Mouse (Mus musculus) c-Kit-positive CD71-positive TER-119-positive erythroid progenitor cells, embryonic 14.5 days (primary cell): ENCODE data around the gene Sbno2.

ENCODE experiments used
- DNase-seq: peaks from one replicate; pipeline ENCODE4 v3.0.0-alpha.2; 2013; ENCODE audit warnings: low spot score

The Sbno2 gene

GRCm38 (mm10) chr10:80123932-80124562 is 18.7 kb upstream of the Sbno2 start:
- DNase-seq = peak; percentile 71

GRCm38 (mm10) chr10:80121639-80122038 is 16.3 kb upstream of the Sbno2 start:
- DNase-seq = no peak

- no peak for DNase-seq
Measured at GRCm38 (mm10) chr10:80120146-80120545, 14.8 kb upstream of the Sbno2 start.

- no peak for DNase-seq
Measured at GRCm38 (mm10) chr10:80118552-80118951, 13.2 kb upstream of the Sbno2 start.

GRCm38 (mm10) chr10:80117736-80118135 is 12.4 kb upstream of the Sbno2 start:
- DNase-seq = no peak

- DNase-seq = peak; percentile 77
Measured at GRCm38 (mm10) chr10:80116927-80117691, 11.7 kb upstream of the Sbno2 start.

GRCm38 (mm10) chr10:80116563-80116926 is 11.2 kb upstream of the Sbno2 start:
- no peak for DNase-seq

- DNase-seq = no peak
Measured at GRCm38 (mm10) chr10:80115944-80116335, 10.6 kb upstream of the Sbno2 start.

- DNase-seq = peak; percentile 100
Measured at GRCm38 (mm10) chr10:80115290-80115943, 10.0 kb upstream of the Sbno2 start, which contains the start of gene Stk11. Gene Stk11, plus strand, starts transcription at chr10:80115803.

- DNase-seq = peak; percentile 94
Measured at GRCm38 (mm10) chr10:80114341-80115284, 9.2 kb upstream of the Sbno2 start.

GRCm38 (mm10) chr10:80107678-80108077 is 2.3 kb upstream of the Sbno2 start:
- no peak for DNase-seq

- DNase-seq = no peak
Measured at GRCm38 (mm10) chr10:80105926-80106325, 555 bp upstream of the Sbno2 start.

GRCm38 (mm10) chr10:80104181-80104580 is 1.2 kb downstream of the Sbno2 start:
- DNase-seq = no peak

GRCm38 (mm10) chr10:80103032-80103431 is 2.3 kb downstream of the Sbno2 start:
- DNase-seq = peak; percentile 60

GRCm38 (mm10) chr10:80102216-80102915 is 3.0 kb downstream of the Sbno2 start:
- peak; percentile 77 for DNase-seq

- DNase-seq = peak; percentile 44
Measured at GRCm38 (mm10) chr10:80100982-80101381, 4.4 kb downstream of the Sbno2 start.

GRCm38 (mm10) chr10:80098630-80099029 is 6.7 kb downstream of the Sbno2 start:
- no peak for DNase-seq

GRCm38 (mm10) chr10:80097275-80097674 is 8.1 kb downstream of the Sbno2 start:
- no peak for DNase-seq

GRCm38 (mm10) chr10:80095547-80095946 is 9.8 kb downstream of the Sbno2 start:
- no peak for DNase-seq

GRCm38 (mm10) chr10:80094684-80095083 is 10.7 kb downstream of the Sbno2 start:
- no peak for DNase-seq

- DNase-seq = no peak
Measured at GRCm38 (mm10) chr10:80094085-80094484, 11.3 kb downstream of the Sbno2 start.
